Mouse (Mus musculus): ENCODE data around the gene Apela. TPM values are rescaled to one million over a fixed set of nuclear protein-coding genes. Genes with fewer than 3 reads are reported as not detected.

The Apela gene
- polyA plus RNA-seq, 1 experiment, result 96.4 TPM

GRCm38 (mm10) chr8:65053968-65054367 is 16.8 kb upstream of the Apela start:
- H3K27ac ChIP-seq (ENCODE audit: insufficient read depth, low read length), result peak overlapping the region; percentile 2; the same call in 1 of the 2 replicates

GRCm38 (mm10) chr8:65053554-65053953 is 16.4 kb upstream of the Apela start:
- H3K36me3 ChIP-seq (ENCODE audit: control insufficient read depth, insufficient read depth, low read length, poor library complexity, severe bottlenecking), result no peaks in the 10 kb centered on the region
- TF ChIP-seq CTCF (IDR thresholded peaks at IDR 0.05; ENCODE audit: low read depth, low read length) (no peak), EP300 (IDR thresholded peaks at IDR 0.05; ENCODE audit: insufficient read depth, low read depth, low read length) (no peak), POLR2A (IDR thresholded peaks at IDR 0.05; ENCODE audit: insufficient read depth, low read length) (no peak)
- H3K9me3 ChIP-seq (replicated peaks; ENCODE audit: control insufficient read depth, insufficient read depth, low read length, poor library complexity, severe bottlenecking), result no peaks in the 10 kb centered on the region
- H3K9ac ChIP-seq (ENCODE audit: low read depth, poor library complexity, severe bottlenecking), result no peak overlapping the region
- no peak overlapping the region for H3K4me3 ChIP-seq (ENCODE audit: low read depth, low read length)
- no peaks in the 10 kb centered on the region for H3K27me3 ChIP-seq (ENCODE audit: control insufficient read depth, insufficient read depth, low read length, poor library complexity, severe bottlenecking)
- peak overlapping the region; percentile 2; the same call in 1 of the 2 replicates for H3K27ac ChIP-seq (ENCODE audit: insufficient read depth, low read length)
- H3K4me1 ChIP-seq (ENCODE audit: control insufficient read depth, insufficient read depth, low read length), result peaks cover 3% of the 10 kb centered on the region

More at GRCm38 (mm10) chr8:65053968-65054367, 16.8 kb upstream of the Apela start:
- no peak for TF ChIP-seq CTCF (IDR thresholded peaks at IDR 0.05; ENCODE audit: low read depth, low read length)
- TF ChIP-seq EP300 (IDR thresholded peaks at IDR 0.05; ENCODE audit: insufficient read depth, low read depth, low read length), result no peak
- no peak for TF ChIP-seq POLR2A (IDR thresholded peaks at IDR 0.05; ENCODE audit: insufficient read depth, low read length)
- Histone ChIP-seq H3K9me3 (replicated peaks; ENCODE audit: control insufficient read depth, insufficient read depth, low read length, poor library complexity, severe bottlenecking) (no peaks in the 10 kb centered on the region), H3K27me3 (ENCODE audit: control insufficient read depth, insufficient read depth, low read length, poor library complexity, severe bottlenecking) (no peaks in the 10 kb centered on the region), H3K36me3 (ENCODE audit: control insufficient read depth, insufficient read depth, low read length, poor library complexity, severe bottlenecking) (no peaks in the 10 kb centered on the region), H3K4me1 (ENCODE audit: control insufficient read depth, insufficient read depth, low read length) (no peaks in the 10 kb centered on the region), H3K9ac (ENCODE audit: low read depth, poor library complexity, severe bottlenecking) (no peak overlapping the region), H3K4me3 (ENCODE audit: low read depth, low read length) (no peak overlapping the region)

- no peak overlapping the region for H3K9ac ChIP-seq (ENCODE audit: low read depth, poor library complexity, severe bottlenecking)
- H3K36me3 ChIP-seq (ENCODE audit: control insufficient read depth, insufficient read depth, low read length, poor library complexity, severe bottlenecking), result no peaks in the 10 kb centered on the region
- H3K27ac ChIP-seq (ENCODE audit: insufficient read depth, low read length), result peak overlapping the region; percentile 100
- H3K4me1 ChIP-seq (ENCODE audit: control insufficient read depth, insufficient read depth, low read length), result peaks cover 7% of the 10 kb centered on the region
- no peaks in the 10 kb centered on the region for H3K27me3 ChIP-seq (ENCODE audit: control insufficient read depth, insufficient read depth, low read length, poor library complexity, severe bottlenecking)
- H3K4me3 ChIP-seq (ENCODE audit: low read depth, low read length), result no peak overlapping the region
- no peaks in the 10 kb centered on the region for H3K9me3 ChIP-seq (replicated peaks; ENCODE audit: control insufficient read depth, insufficient read depth, low read length, poor library complexity, severe bottlenecking)
- no peak for TF ChIP-seq CTCF (IDR thresholded peaks at IDR 0.05; ENCODE audit: low read depth, low read length)
- TF ChIP-seq POLR2A (IDR thresholded peaks at IDR 0.05; ENCODE audit: insufficient read depth, low read length), result no peak
- no peak for TF ChIP-seq EP300 (IDR thresholded peaks at IDR 0.05; ENCODE audit: insufficient read depth, low read depth, low read length)
Measured at GRCm38 (mm10) chr8:65047801-65048200, 10.7 kb upstream of the Apela start.

GRCm38 (mm10) chr8:65047193-65047592 is 10.1 kb upstream of the Apela start:
- H3K4me1 ChIP-seq (ENCODE audit: control insufficient read depth, insufficient read depth, low read length), result peaks cover 7% of the 10 kb centered on the region
- TF ChIP-seq CTCF (IDR thresholded peaks at IDR 0.05; ENCODE audit: low read depth, low read length) (no peak), POLR2A (IDR thresholded peaks at IDR 0.05; ENCODE audit: insufficient read depth, low read length) (no peak), EP300 (IDR thresholded peaks at IDR 0.05; ENCODE audit: insufficient read depth, low read depth, low read length) (no peak)
- H3K4me3 ChIP-seq (ENCODE audit: low read depth, low read length), result no peak overlapping the region
- no peaks in the 10 kb centered on the region for H3K36me3 ChIP-seq (ENCODE audit: control insufficient read depth, insufficient read depth, low read length, poor library complexity, severe bottlenecking)
- H3K27me3 ChIP-seq (ENCODE audit: control insufficient read depth, insufficient read depth, low read length, poor library complexity, severe bottlenecking), result no peaks in the 10 kb centered on the region
- H3K9me3 ChIP-seq (replicated peaks; ENCODE audit: control insufficient read depth, insufficient read depth, low read length, poor library complexity, severe bottlenecking), result no peaks in the 10 kb centered on the region
- H3K27ac ChIP-seq (ENCODE audit: insufficient read depth, low read length), result peak overlapping the region; percentile 100
- no peak overlapping the region for H3K9ac ChIP-seq (ENCODE audit: low read depth, poor library complexity, severe bottlenecking)

GRCm38 (mm10) chr8:65046565-65046964 is 9.4 kb upstream of the Apela start:
- Histone ChIP-seq H3K4me1 (ENCODE audit: control insufficient read depth, insufficient read depth, low read length) (peaks cover 7% of the 10 kb centered on the region), H3K27me3 (ENCODE audit: control insufficient read depth, insufficient read depth, low read length, poor library complexity, severe bottlenecking) (no peaks in the 10 kb centered on the region), H3K9ac (ENCODE audit: low read depth, poor library complexity, severe bottlenecking) (peak overlapping the region; percentile 71), H3K27ac (ENCODE audit: insufficient read depth, low read length) (peak overlapping the region; percentile 100), H3K4me3 (ENCODE audit: low read depth, low read length) (peak overlapping the region; percentile 43), H3K36me3 (ENCODE audit: control insufficient read depth, insufficient read depth, low read length, poor library complexity, severe bottlenecking) (no peaks in the 10 kb centered on the region), H3K9me3 (replicated peaks; ENCODE audit: control insufficient read depth, insufficient read depth, low read length, poor library complexity, severe bottlenecking) (no peaks in the 10 kb centered on the region)
- no peak for TF ChIP-seq CTCF (IDR thresholded peaks at IDR 0.05; ENCODE audit: low read depth, low read length)
- peak; percentile 95 for TF ChIP-seq EP300 (IDR thresholded peaks at IDR 0.05; ENCODE audit: insufficient read depth, low read depth, low read length)

GRCm38 (mm10) chr8:65034136-65034535 is 3.0 kb downstream of the Apela start:
- no peaks in the 10 kb centered on the region for H3K4me1 ChIP-seq (ENCODE audit: control insufficient read depth, insufficient read depth, low read length)
- TF ChIP-seq CTCF (IDR thresholded peaks at IDR 0.05; ENCODE audit: low read depth, low read length) (no peak), POLR2A (IDR thresholded peaks at IDR 0.05; ENCODE audit: insufficient read depth, low read length) (no peak), EP300 (IDR thresholded peaks at IDR 0.05; ENCODE audit: insufficient read depth, low read depth, low read length) (no peak)
- H3K36me3 ChIP-seq (ENCODE audit: control insufficient read depth, insufficient read depth, low read length, poor library complexity, severe bottlenecking), result peaks cover 5% of the 10 kb centered on the region; the same call in 1 of the 2 replicates
- H3K9ac ChIP-seq (ENCODE audit: low read depth, poor library complexity, severe bottlenecking), result peak overlapping the region; percentile 95
- peak overlapping the region; percentile 99 for H3K27ac ChIP-seq (ENCODE audit: insufficient read depth, low read length)
- no peaks in the 10 kb centered on the region for H3K9me3 ChIP-seq (replicated peaks; ENCODE audit: control insufficient read depth, insufficient read depth, low read length, poor library complexity, severe bottlenecking)
- no peaks in the 10 kb centered on the region for H3K27me3 ChIP-seq (ENCODE audit: control insufficient read depth, insufficient read depth, low read length, poor library complexity, severe bottlenecking)
- no peak overlapping the region for H3K4me3 ChIP-seq (ENCODE audit: low read depth, low read length)

Measured in ES-Bruce4 (cell line).